Mouse (Mus musculus): ENCODE data around the gene Cdc45.
"Not testable (repeated sequence)": the region's sequence is repeated elsewhere in the genome, so short reads cannot be mapped to it uniquely, and the experiment has no call there.

Gene Cdc45

GRCm38 (mm10) chr16:18811468-18812384 lies at the start of gene Cdc45, which contains the start of gene Ufd1:
Gene Cdc45 (minus strand): TSS chr16:18811987.
Gene Ufd1 (plus strand): TSS chr16:18811779.
- DNase-seq: peak; percentile 90

GRCm38 (mm10) chr16:18860186-18860585 lies 48.4 kb upstream of the Cdc45 start:
- peak; percentile 7 for DNase-seq

- peak; percentile 12 for DNase-seq
Observed at GRCm38 (mm10) chr16:18858551-18858950, 46.8 kb upstream of the Cdc45 start.

GRCm38 (mm10) chr16:18849521-18850190 lies 37.9 kb upstream of the Cdc45 start:
- DNase-seq: not testable (repeated sequence)

GRCm38 (mm10) chr16:18846301-18846820 lies 34.6 kb upstream of the Cdc45 start:
- no peak for DNase-seq

GRCm38 (mm10) chr16:18838346-18838745 lies 26.6 kb upstream of the Cdc45 start:
- DNase-seq: no peak

GRCm38 (mm10) chr16:18836468-18837208 lies 24.9 kb upstream of the Cdc45 start, which contains the start of the genes 2510002D24Rik and Gm28539:
Gene 2510002D24Rik (plus strand): TSS chr16:18836578.
Gene Gm28539 (plus strand): TSS chr16:18836584.
- peak; percentile 97 for DNase-seq

- DNase-seq: no peak
Observed at GRCm38 (mm10) chr16:18836073-18836467, 24.3 kb upstream of the Cdc45 start.

- DNase-seq: no peak
Observed at GRCm38 (mm10) chr16:18833486-18833885, 21.7 kb upstream of the Cdc45 start.

- DNase-seq: no peak
Observed at GRCm38 (mm10) chr16:18829102-18829501, 17.3 kb upstream of the Cdc45 start.

GRCm38 (mm10) chr16:18828630-18829029 lies 16.8 kb upstream of the Cdc45 start:
- no peak for DNase-seq

- no peak for DNase-seq
Observed at GRCm38 (mm10) chr16:18822925-18823324, 11.1 kb upstream of the Cdc45 start.

- no peak for DNase-seq
Observed at GRCm38 (mm10) chr16:18822356-18822755, 10.6 kb upstream of the Cdc45 start.

- no peak for DNase-seq
Observed at GRCm38 (mm10) chr16:18812385-18812910, 661 bp upstream of the Cdc45 start.

- no peak for DNase-seq
Observed at GRCm38 (mm10) chr16:18811032-18811431, 755 bp downstream of the Cdc45 start.

- DNase-seq: no peak
Observed at GRCm38 (mm10) chr16:18809001-18809400, 2.8 kb downstream of the Cdc45 start.

- no peak for DNase-seq
Observed at GRCm38 (mm10) chr16:18805746-18806145, 6.0 kb downstream of the Cdc45 start.

- peak; percentile 65 for DNase-seq
Observed at GRCm38 (mm10) chr16:18798841-18799240, 12.9 kb downstream of the Cdc45 start.

GRCm38 (mm10) chr16:18798151-18798550 lies 13.6 kb downstream of the Cdc45 start:
- no peak for DNase-seq

- DNase-seq: no peak
Observed at GRCm38 (mm10) chr16:18796645-18797044, 15.1 kb downstream of the Cdc45 start.

- no peak for DNase-seq
Observed at GRCm38 (mm10) chr16:18795223-18795899, 16.4 kb downstream of the Cdc45 start.
